Mouse (Mus musculus) spleen, postnatal 4 days (tissue): Measurements from ENCODE around the gene Mettl7a2.
"Not testable (repeated sequence)": the region's sequence is repeated elsewhere in the genome, so short reads cannot be mapped to it uniquely, and the experiment has no call there.

ENCODE experiments used
- DNase-seq, 2 experiments: peaks; one replicate each; pipeline ENCODE4 v3.0.0; 2022; ENCODE audit warnings: low spot score in 2 of 2

Mettl7a2 gene

DNA sequence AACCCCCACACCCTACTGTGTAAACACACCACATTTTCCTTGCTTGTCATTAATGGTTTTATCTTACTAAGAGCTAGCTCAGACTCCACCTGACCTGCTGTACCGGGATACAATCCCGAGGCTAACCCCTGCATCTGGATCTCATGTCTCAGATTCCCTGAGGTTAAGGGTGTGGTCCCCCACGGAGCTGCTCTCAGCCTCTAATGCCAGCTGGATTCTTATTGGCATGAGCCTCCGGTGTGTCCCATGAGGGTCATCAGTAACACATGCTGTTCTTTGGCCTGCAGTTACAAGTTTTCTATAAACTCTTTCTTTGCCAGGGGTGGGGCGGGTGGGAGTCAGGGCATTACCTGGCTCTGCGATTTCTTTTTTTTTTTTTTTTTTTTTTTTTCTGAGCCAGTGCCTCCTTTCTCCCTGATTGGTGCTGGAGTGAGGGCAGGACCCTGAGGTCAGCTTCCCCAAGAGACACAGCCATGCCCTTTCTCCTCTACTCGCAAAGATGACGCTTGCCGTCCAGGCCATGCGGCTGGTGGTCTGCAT is at the start of gene Mettl7a2, which contains the start of gene Methig1:
TSS of gene Mettl7a2 (plus strand) at position 490 of the 540 bp plus-strand sequence.
TSS of gene Methig1 (plus strand) at position 439 of the 540 bp plus-strand sequence.
- no peak for DNase-seq

DNA sequence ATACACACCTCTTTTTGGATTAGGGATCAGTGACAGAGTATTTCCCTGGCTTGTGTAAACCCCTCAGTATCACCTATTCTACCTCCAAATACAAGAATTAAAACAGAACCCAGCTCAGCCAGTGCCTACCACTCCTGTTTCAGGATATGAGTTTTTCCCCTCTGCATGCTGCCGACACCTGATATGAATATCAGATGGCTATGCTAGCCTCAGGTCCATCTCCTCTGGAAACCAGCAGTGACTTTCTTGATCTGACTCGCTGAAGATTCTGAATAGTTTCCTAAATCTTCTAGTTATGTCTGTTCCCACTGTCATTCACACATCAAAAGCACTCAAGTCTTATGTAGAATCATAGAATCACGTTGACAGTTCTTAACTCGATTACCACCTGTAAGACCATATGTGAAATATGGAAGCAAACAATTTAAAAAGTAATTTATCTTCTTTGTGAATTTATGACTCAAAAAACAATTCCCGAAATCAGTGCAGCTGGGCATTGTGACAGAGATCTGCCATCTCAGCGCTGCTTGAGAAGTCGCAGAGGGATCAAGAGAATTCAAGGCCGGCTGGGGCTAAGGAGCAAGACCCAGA is 49.5 kb upstream of the Mettl7a2 start:
- DNase-seq = no peak

DNA sequence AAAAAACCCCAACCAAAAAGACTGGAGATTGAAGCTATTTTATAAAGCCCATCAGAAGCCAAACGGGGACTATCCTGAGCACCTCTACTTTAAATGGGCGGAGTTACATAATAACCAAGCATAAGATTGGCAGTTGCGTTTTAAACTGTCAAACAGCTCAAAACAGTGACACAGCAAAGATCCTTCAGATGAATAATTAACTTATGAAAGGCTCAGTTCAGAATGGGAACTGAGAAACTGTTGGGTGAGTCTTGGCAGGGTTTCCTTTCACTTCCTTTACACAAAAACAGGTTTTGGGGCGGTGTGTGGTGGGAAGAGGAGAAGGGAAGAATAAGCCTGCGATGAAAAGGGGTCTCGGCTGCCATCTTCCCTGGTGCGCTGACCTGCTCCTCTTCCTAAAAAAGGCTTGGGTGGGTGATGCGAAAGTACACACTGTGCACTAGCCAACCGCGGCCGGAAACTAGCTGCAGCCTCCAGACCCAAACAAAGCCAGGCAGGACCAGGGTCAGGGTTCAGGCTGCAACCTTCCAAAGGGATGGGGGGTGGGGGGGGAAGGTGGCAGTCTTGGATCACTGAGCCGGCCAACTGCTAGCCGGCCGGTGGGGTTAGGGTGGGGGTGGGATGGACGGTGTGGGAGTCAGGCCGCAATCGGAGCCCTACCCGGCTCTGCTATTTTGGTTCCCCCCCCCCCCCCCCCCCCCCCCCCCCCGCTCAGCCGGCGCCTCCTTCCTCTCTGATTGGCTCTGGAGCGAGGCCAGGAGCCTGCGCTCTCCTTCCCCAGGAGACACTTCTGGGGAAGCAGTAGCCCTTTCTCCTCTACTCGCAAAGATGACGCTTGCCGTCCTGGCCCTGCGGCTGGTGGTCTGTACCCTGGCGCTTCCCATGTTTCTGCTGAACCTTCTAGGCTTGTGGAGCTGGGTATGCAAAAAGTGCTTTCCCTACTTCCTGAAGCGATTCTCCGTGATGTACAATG is 48.7 kb upstream of the Mettl7a2 start, which contains the start of gene Mettl7a1:
TSS of gene Mettl7a1 (plus strand) at position 122 of the 973 bp plus-strand sequence.
- peak; percentile 77 to 87 for DNase-seq

DNA sequence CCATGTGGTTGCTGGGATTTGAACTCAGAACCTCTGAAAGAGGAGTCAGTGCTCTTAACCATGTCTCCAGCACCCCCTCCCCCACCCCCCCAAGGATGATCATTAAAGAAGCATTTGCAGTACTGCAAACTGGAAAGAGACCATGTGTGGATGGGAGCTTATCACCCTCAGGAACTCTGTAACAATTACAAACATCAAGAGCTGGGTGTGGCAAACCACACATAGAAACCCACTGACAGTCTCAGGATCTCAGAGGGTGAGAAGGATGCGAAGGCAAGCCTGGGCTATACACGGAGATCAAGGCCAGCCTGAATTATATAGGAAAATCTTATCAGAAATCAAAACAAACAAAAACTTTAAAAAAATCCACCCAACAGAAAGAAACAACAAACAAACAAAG is 46.8 kb upstream of the Mettl7a2 start:
- no peak for DNase-seq

DNA sequence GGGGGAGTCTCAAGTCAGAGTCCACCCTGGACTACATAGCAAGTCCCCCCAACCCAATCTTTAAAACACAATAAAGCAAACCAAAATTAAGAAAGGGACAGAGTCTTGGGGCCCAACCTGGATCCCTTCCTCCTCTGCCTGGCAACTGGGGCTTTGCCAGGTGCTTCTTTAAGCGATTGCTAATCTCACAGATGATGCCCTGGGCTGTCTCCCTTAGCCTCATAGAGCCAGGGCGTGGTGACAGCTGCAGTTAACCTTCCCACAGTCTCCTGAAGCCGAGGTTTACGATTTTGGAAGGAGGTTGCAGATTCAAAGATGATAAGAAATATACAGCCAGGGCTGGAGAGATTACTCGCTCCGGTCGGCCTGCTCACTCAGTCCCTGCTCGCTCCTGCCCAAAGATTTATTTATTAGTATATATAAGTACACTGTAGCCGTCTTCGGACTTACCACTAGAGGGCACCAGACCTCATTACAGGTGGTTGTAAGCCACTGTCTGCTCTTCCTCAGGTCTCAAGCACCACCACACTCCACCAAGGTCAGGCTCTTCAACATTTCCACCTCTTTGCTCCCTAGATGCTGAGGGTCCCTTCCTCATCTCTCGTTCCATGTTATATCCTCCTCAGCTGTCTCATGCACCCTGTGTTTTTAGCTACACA is 45.4 kb upstream of the Mettl7a2 start:
- peak in 1 of 2 experiments; percentile 40 for DNase-seq

DNA sequence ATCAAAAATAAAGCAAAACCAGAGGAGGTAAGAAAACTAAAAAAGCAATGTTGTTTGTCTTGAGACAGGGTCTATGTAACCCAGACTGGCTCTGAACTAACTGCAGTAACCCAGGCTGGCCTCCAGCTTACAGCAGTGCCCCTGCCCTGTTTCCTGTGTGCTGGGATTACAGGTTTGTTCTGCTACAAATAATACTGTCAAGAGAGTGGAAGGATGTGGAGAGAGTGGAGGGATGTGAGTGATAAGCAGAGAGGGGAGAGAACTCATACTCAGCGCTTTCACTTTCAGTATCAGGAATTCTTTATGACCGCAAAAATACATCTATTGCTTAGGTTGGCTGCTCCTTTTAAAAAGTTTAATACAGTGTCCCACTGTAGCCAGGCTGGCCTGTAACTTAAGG is 40.7 kb upstream of the Mettl7a2 start:
- DNase-seq = no peak

DNA sequence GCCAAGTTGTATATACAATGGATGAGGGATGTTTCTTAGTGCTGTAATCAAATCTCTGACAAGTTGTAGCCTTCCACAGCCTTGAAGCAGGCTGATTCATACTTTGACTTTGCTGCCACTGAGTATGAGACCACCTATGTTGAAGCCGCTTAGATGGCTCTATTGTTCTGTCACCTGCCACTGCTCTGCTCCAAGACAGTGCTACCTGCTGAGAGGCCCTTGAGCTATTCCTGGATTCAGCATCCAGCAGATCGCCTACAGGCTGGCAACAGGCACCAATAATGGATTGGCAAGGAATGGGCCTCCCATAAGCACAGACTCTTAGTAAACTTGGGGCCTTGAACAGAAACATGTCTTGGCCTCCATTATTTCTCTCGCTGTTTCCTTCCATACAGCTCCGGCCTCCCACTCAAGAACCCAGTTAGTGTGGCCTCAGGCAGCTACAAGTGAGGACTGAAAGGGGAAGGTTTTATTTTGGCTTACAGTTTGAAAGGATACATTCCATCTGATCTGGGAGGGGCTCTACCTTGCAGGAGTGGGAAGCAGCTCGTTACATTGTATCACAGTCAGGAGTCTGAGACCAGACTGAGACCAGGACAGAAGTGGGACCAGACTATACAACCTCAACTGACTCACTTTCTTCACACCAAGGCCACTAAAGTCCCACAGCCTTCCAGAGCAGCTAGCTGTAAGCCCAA is 38.4 kb upstream of the Mettl7a2 start:
- no peak for DNase-seq

DNA sequence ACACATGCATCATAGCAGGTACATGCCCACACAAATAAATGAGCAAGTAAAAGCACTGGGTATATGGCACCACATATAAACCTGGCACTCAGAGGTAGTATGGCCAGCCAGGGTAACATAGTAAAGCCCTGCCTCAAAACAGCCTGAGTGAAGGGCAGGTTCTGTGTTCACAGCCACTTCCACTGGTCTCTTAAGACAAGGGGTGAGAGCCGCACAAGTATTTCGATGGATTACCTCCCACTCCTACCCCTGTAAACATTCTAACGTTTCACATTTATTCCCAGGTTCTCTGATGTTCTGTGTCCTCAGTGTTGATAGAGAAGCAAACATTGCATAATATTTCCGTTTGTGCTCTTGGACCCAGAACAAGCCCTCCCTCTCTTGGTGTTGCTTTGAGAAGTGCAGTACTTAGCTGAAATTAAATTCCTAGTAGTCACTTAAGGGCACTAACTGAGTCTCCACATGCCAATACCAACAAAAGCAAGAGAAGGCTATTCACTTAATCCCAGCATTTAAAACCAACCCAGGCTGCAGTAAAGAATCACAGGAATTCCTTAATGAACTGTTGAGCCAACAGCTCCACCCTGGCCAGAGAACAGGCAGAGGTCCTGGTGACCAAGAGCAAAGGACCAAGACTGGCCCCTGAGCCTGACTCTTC is 34.9 kb upstream of the Mettl7a2 start:
- DNase-seq = not testable (repeated sequence)

DNA sequence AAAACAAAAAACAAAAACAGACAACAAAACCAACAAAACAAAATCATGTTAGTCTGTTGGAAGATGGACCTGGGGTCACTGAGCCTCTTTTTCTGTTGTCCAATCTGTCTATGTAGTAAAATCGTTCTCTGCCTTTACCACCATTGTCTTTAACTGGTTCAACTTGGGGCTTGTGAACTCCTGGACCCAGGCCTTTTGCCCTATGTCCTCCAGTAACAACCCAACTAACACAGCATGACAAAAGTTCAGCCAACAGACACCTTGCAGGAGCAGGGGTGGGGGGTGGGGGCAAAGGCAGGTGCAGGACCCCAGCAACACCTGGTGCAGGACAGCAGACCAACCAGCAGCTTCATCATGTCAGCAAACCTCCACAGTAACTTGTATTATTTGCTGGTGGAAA is 33.1 kb upstream of the Mettl7a2 start:
- no peak for DNase-seq

DNA sequence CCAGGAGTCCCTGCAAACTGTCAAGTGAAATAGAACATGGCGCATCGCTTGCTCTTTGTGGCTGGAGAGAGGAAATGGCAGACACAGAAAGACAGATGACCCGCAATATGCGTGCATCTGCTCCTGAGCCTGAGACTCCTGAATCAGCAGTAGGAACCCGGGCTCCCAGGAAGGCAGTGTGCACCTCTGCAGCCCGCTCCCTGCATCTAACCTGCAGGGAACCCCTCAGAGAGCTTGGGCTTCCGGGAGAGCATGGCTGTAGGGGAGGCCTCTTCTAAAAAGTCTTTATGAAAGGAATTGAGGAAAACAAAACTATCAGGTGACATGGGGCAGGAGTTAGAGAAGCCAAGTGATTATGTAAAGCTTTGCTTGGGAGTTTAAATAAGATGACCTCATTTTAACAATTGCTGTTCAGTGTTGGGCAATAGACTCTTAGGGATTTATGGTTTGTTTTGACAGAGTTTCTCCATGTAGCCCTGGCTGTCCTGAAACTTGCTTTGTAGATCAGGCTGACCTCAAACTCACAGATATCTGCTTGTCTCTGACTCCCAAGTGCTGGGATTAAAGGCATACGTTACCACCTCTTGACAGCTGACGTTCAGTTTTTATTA is 32.6 kb upstream of the Mettl7a2 start:
- DNase-seq = no peak

DNA sequence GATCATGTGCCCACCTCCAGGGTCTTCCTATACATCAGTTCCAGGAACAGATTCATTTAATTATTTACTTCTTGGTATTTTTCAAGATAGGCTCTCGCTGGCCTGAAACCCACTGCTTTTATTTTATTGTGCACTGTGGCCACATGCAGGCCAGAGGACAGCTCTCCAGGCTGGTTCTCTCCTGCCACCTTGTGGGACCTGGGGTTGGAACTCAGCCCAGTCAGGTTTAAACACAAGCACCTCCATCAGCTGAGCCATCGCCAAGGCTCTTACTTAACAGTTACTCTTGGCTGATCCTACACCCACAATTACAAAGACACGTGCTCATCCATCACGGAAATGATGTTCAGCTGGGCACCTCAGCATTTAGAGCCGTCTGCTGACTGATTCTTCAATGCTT is 31.9 kb upstream of the Mettl7a2 start:
- DNase-seq = no peak

DNA sequence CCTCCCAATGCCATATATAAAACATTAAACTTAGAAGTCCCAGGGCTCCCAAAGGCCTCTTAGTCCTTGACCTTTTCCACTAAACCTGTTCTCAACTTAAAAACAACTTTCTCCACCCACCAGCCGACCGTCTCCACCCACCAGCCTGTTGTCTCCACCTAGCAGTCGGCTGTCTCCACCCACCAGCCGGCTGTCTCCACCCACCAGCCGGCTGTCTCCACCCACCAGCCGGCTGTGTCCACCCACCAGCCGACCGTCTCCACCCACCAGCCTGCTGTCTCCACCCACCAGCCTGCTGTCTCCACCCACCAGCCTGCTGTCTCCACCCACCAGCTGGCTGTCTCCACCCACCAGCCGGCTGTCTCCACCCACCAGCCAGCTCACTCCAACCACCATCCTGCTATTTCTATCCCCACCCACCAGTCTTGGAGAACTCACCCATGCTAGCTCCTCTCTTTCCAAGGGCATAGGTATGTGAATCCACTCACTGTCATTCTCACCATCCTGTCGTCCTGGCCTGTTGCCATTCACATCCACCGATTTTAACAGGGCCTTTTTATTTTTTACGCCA is 28.9 kb upstream of the Mettl7a2 start:
- DNase-seq = peak; percentile 31 to 59

DNA sequence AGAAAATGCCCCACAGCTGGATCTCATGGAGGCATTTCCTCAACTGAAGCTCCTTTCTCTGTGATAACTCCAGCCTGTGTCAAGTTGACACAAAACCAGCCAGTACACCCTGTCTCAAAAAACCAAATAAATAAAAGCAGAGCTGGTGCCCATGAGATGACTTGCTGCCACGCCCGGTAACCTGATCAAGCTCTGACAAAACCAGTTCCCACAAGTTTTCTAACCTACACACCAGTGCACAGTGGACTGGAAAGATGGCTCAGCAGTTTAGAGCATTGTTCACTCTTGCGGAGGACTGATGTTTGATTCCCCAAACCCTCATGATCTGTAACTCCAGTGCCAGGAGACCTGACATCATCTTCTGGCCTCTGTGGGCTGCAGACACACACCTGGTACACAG is 27.8 kb upstream of the Mettl7a2 start:
- DNase-seq = no peak

DNA sequence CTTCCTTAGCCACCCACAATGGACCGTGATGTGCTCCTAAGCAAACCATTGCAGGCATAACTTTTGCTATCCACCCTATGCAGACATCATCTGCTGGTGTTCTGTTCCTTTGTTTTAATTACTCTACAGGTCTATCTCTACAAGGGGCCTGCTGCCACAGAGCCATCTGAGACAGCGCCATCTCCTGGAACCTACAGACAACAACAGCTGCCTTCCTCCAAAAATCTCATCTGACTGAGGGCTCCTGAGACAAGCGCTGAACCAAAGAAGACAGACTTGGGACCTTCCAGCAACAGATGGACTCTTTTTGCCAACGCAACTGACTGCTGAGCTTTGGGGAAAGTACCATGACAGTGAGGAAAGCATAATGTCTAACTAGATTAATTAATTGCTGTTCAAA is 24.9 kb upstream of the Mettl7a2 start:
- not testable (repeated sequence) for DNase-seq

DNA sequence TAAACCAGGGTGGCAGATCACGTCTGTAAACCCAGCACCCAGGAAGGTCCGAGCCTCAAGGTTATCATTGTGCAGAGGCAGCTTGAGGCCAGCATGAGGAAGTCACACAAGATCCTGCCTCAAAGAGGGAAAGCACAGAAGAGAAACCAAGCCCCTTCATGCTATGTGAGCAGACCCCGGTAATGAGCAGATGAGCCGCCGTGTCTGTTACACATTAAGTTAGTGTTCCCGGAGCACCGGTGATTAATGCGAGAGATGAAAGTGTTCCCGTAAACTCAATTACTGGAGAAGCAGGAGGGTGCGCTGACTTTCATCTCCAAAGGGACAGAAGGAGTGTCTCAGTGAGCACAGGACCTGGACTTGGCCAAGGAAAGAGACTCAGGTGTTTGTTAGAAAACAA is 23.7 kb upstream of the Mettl7a2 start:
- DNase-seq = not testable (repeated sequence)

DNA sequence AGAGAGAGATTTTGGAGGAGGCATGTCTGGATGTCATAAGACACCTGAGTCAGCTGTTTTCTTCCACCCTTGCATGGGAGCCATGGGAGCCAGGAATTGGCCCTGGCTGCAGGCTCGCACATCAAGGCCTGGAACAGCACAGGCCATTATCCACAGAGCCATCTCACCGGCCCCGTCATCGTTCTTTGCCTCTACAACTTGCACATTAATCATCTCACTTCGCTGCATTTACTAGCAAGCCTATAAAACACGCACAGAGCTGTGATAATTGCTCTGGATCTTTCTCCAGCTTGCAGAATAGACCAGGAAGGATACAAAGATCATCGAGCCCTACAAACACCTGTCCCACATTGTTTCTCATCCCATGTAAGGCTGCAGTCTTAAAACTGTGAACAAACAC is 22.3 kb upstream of the Mettl7a2 start:
- no peak for DNase-seq

DNA sequence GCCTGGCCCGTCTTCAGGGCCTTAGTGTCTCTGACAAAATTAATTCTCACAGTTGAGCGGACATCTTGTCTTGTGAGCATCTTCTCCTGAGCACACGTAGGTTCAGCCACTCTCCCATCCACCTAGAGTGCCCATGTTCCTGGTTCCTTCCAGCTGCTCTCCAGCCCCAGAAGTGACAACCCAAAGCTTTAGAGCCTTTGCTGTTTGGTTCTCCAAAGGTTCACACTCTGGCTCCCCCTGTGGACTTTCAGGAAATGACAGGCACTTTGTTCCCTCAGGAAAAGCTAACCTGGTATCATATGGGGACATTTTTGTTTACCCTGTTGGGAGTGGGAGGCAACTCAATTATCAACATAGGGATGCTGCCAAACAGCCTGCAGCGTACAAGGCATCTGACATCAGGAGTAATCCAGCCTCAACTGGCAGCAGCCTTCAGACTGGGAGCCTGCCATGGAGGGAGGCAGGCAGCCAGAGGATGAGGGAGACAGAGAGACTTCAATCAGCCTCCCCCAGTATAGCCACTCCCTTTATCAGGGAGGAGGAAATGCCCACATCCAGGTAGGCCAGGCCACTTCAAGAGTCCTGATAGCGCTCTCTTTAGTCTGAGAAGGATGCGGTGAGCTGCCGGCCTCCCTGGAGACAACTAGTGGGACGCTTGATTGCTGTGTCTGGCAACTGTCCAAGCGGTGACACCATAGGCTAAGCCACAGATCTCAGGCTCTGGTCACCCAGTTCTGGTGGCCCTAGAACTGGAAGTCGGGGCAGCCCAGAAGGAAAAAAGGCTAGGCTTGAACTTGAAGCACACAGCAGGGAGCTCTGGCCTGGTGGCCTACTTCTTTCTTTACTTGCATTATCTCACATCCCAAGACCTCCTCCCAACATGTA is 20.7 kb upstream of the Mettl7a2 start:
- DNase-seq = not testable (repeated sequence)

DNA sequence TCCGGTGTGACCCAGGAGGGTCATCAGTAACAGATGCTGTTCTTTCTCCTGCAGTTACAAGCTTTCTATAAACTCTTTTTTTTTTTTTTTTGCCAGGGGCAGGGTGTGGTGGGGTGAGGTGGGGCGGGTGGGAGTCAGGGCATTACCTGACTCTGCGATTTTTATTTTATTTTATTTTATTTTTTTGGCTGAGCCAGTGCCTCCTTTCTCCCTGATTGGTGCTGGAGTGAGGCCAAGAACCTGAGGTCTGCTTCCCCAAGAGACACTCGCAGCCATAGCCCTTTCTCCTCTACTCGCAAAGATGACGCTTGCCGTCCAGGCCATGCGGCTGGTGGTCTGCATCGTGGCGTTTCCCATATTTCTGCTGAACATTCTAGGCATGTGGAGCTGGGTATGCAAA is 18.4 kb upstream of the Mettl7a2 start, which contains the start of gene Mettl7a3:
TSS of gene Mettl7a3 (plus strand) at position 301 of the 400 bp plus-strand sequence.
- no peak for DNase-seq

DNA sequence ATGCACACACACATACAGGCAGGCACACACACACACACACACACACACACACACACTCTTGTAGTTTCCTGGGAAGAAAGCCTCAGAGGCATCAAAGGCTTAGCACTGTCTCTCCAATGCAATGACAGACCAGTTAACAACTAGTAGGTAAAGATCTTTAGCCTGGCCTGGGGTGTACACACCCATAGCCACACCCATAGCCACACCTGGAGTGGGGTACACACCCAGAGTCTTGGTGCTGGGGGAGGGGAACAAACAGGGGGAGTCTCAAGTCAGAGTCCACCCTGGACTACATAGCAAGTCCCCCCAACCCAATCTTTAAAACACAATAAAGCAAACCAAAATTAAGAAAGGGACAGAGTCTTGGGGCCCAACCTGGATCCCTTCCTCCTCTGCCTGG is 15.7 kb upstream of the Mettl7a2 start:
- DNase-seq = not testable (repeated sequence)
